Mouse (Mus musculus) olfactory bulb, adult 2 months (tissue): ENCODE data around the gene Tppp3.

Experiments used
- CTCF ChIP-seq: fragments of 200-500 bp; IDR thresholded peaks from 2 replicates; pipeline ENCODE4 v1.5.1; 2012; ENCODE audit warnings: low read depth, mild to moderate bottlenecking, low read length, moderate library complexity; ENCODE audit not compliant: insufficient read depth
- POLR2A ChIP-seq: fragments of 200-500 bp; IDR thresholded peaks from 2 replicates; pipeline ENCODE4 v1.6.1; 2012; ENCODE audit warnings: mild to moderate bottlenecking, low read depth, low read length, moderate library complexity; ENCODE audit not compliant: insufficient read depth

- TF ChIP-seq POLR2A (no peak), CTCF (no peak)
Observed at GRCm38 (mm10) chr8:105466246-105466645, 5.1 kb downstream of the Tppp3 start.
